Mouse (Mus musculus) MEL (cell line): ENCODE measurements around the gene Ankfn1.

Source experiments
- CHD1 ChIP-seq: IDR thresholded peaks from 2 replicates; pipeline ENCODE4 v1.6.1; 2012; ENCODE audit warnings: low read depth, mild to moderate bottlenecking, inconsistent platforms, low read length, improper control_type of control experiment
- CTCF ChIP-seq, 3 experiments: IDR thresholded peaks in 2 of 3; conservative IDR thresholded peaks in 1 of 3; 2 replicates each; pipeline ENCODE4 v1.5.1; 2011 to 2012; ENCODE audit warnings: low read length in 3 of 3, low read depth in 2 of 3, mild to moderate bottlenecking in 2 of 3, improper control_type of control experiment in 1 of 3, inconsistent platforms in 1 of 3, mixed read lengths in 1 of 3, moderate library complexity in 1 of 3; ENCODE audit not compliant: control insufficient read depth in 1 of 3, insufficient read depth in 1 of 3, poor library complexity in 1 of 3, severe bottlenecking in 1 of 3
- E2F4 ChIP-seq: IDR thresholded peaks from 2 replicates; pipeline ENCODE4 v1.6.1; 2011; ENCODE audit warnings: low read depth, low read length, improper control_type of control experiment, borderline replicate concordance
- HCFC1 ChIP-seq: IDR thresholded peaks from 2 replicates; pipeline ENCODE4 v1.6.1; 2012; ENCODE audit warnings: low read depth, mild to moderate bottlenecking, inconsistent platforms, low read length, improper control_type of control experiment, moderate library complexity
- MYB ChIP-seq: IDR thresholded peaks from 2 replicates; pipeline ENCODE4 v1.6.1; 2011; ENCODE audit warnings: mild to moderate bottlenecking, low read depth, low read length, improper control_type of control experiment
- NELFE ChIP-seq: IDR thresholded peaks from 2 replicates; pipeline ENCODE4 v1.6.1; 2011; ENCODE audit warnings: low read depth, low read length, improper control_type of control experiment
- POLR2A ChIP-seq, 2 experiments: IDR thresholded peaks; 2 replicates each; pipeline ENCODE4 v1.6.1; 2011 to 2012; ENCODE audit warnings: low read length in 2 of 2, mild to moderate bottlenecking in 2 of 2, control low read depth in 1 of 2, improper control_type of control experiment in 1 of 2, low read depth in 1 of 2, moderate library complexity in 1 of 2; ENCODE audit not compliant: control insufficient read depth in 1 of 2, insufficient read depth in 1 of 2, poor library complexity in 1 of 2
- POLR2AphosphoS2 ChIP-seq: IDR thresholded peaks from 2 replicates; pipeline ENCODE4 v1.6.1; 2011; ENCODE audit warnings: low read length, improper control_type of control experiment
- POLR2AphosphoS5 ChIP-seq: IDR thresholded peaks from 2 replicates; pipeline ENCODE4 v1.6.1; 2012; ENCODE audit warnings: low read depth, borderline replicate concordance, mild to moderate bottlenecking, inconsistent platforms, low read length, moderate library complexity, mixed read lengths
- RCOR1 ChIP-seq: IDR thresholded peaks from 2 replicates; pipeline ENCODE4 v1.6.1; 2012; ENCODE audit warnings: low read depth, mild to moderate bottlenecking, inconsistent platforms, low read length, improper control_type of control experiment
- TAL1 ChIP-seq: IDR thresholded peaks from 2 replicates; pipeline ENCODE4 v1.6.1; 2012; ENCODE audit warnings: mild to moderate bottlenecking, inconsistent platforms, low read length, moderate library complexity, mixed read lengths
- UBTF ChIP-seq: IDR thresholded peaks from 2 replicates; pipeline ENCODE4 v1.6.1; 2012; ENCODE audit warnings: low read depth, mild to moderate bottlenecking, inconsistent platforms, low read length, improper control_type of control experiment, moderate library complexity, borderline replicate concordance; ENCODE audit not compliant: insufficient read depth
- USF2 ChIP-seq, 2 experiments: IDR thresholded peaks; 2 replicates each; pipeline ENCODE4 v1.6.1; 2011 to 2012; ENCODE audit warnings: improper control_type of control experiment in 2 of 2, low read length in 2 of 2, borderline replicate concordance in 1 of 2, inconsistent platforms in 1 of 2, low read depth in 1 of 2, mild to moderate bottlenecking in 1 of 2; ENCODE audit not compliant: insufficient read depth in 1 of 2
- ZKSCAN1 ChIP-seq: IDR thresholded peaks from 2 replicates; pipeline ENCODE4 v1.6.1; 2012; ENCODE audit warnings: low read depth, mild to moderate bottlenecking, inconsistent platforms, low read length, improper control_type of control experiment, moderate library complexity

DNA sequence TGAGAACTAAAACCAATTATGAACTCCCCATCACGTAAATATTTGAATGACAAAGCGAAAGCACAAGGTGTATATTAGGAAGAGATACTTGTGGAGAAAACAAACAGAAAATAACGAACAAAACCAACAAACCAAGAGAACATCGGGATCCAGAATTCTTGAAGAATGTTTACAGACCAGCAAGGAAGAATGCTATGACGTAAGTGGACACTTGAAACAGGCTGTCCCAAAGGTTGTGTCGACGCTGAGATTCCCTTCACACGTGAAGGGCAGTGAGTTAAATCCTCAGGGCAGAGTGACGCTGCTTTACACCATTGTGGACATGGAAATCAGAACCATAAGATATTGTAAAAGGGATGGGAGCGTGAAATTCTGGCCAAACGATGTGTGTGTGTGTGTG is 30.5 kb upstream of the Ankfn1 start:
- TF ChIP-seq POLR2A (IDR thresholded peaks at IDR 0.05; ENCODE audit: control insufficient read depth in 1 of 2, insufficient read depth in 1 of 2, low read depth in 1 of 2, low read length in 2 of 2, poor library complexity in 1 of 2) (no peak), NELFE (no peak), POLR2AphosphoS5 (no peak), TAL1 (no peak), CTCF (IDR thresholded peaks at IDR 0.05 in 2 of 3, conservative IDR thresholded peaks at IDR 0.05 in 1 of 3; ENCODE audit: control insufficient read depth in 1 of 3, insufficient read depth in 1 of 3, low read depth in 2 of 3, low read length in 3 of 3, poor library complexity in 1 of 3, severe bottlenecking in 1 of 3) (no peak), RCOR1 (no peak), MYB (no peak), ZKSCAN1 (no peak), E2F4 (no peak), POLR2AphosphoS2 (no peak), USF2 (IDR thresholded peaks at IDR 0.05; ENCODE audit: borderline replicate concordance in 1 of 2, insufficient read depth in 1 of 2, low read depth in 1 of 2, low read length in 2 of 2) (no peak), UBTF (no peak), CHD1 (no peak), HCFC1 (no peak)
